Mouse (Mus musculus) naive thymus-derived CD4-positive, alpha-beta T cell, adult 5 months (primary cell): ENCODE measurements around the gene Prps1l3. TPM values are rescaled to one million over a fixed set of nuclear protein-coding genes. Genes with fewer than 3 reads are reported as not detected.

Experiments used
- polyA plus RNA-seq: library from polyadenylated mRNA; unstranded; fragments of 100-300 nt; shearing (Covaris generic); gene quantifications from one replicate; pipeline ENCODE4 v1.2.1, GENCODE M21; 2017

Gene Prps1l3
- 87.9 TPM for polyA plus RNA-seq

GRCm38 (mm10) chr12:57230192-57230706, at the start of gene Prps1l3, which contains the start of gene Mipol1:
Gene Prps1l3 (plus strand): TSS chr12:57230412.
Gene Mipol1 (plus strand): TSS chr12:57230427.

GRCm38 (mm10) chr12:57197363-57198026, 32.7 kb upstream of the Prps1l3 start, which contains the start of gene Slc25a21:
Gene Slc25a21 (minus strand): TSS chr12:57197472.

Other genes with a start within 250 kb of the Prps1l3 start
- gene Slc25a21, start 32.9 kb upstream of the Prps1l3 start, polyA plus RNA-seq: 0.16 TPM
- gene Mipol1, start within 50 bp of the Prps1l3 start, polyA plus RNA-seq: 10.5 TPM